Mouse (Mus musculus) splenic B cell, adult 2 months (primary cell): Measurements from ENCODE around the gene Sox4.

Experiments
- DNase-seq: peaks from one replicate; pipeline ENCODE4 v3.0.0-alpha.2; 2011; ENCODE audit warnings: low read depth, low spot score
- H3K27me3 ChIP-seq: 2 replicates; pipeline ENCODE4 v1.6.1; 2012; ENCODE audit warnings: mild to moderate bottlenecking, low read length, moderate library complexity, mixed read lengths; ENCODE audit not compliant: control insufficient read depth, poor library complexity, insufficient read depth, severe bottlenecking
- H3K36me3 ChIP-seq: 2 replicates; pipeline ENCODE4 v1.6.1; 2012; ENCODE audit warnings: mild to moderate bottlenecking, low read length, moderate library complexity, mixed read lengths; ENCODE audit not compliant: control insufficient read depth, poor library complexity, insufficient read depth, severe bottlenecking

The Sox4 gene

DNA sequence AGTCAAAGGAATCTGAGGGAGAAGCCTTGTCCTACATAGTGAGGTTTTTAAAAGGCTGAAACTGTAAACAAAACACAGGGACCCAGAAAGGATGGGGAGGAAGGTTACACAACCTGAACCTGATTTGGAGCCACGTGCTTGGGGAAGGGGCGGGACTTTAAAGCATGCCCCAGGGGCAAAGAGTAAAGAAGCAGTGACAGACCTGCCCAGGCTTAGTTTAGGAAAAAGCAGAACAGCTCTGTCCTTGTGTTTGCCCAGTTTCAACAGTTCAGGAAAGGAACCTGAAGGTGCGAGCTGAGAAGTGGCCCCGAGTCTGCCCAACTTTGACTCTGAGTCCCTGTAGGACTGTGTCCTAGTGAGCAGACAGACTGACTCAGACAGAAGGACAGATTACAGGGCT, 23.1 kb downstream of the Sox4 start:
- no peak for DNase-seq
- H3K36me3 ChIP-seq = no peaks in the 10 kb centered on the region
- H3K27me3 ChIP-seq = no peaks in the 10 kb centered on the region

DNA sequence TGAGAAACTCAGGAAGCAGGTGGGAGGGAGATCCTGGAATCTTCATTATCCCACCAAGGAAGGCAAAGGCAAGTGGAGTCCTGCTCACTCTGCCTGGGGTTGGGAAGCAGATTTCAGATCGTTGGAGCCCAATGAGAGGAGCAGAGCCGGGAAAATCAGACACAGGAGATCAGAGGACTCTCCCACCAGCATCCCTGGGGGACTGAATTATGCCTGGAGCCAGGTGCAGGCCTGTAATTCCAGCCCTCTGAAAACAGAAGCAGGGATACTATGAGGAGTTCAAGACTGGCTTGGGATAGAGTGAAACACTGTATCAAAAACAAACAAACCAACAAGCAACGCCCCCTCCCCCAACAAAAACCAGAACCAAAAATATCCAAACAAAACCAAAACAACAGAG, 23.6 kb downstream of the Sox4 start:
- no peaks in the 10 kb centered on the region for H3K36me3 ChIP-seq
- no peaks in the 10 kb centered on the region for H3K27me3 ChIP-seq
- DNase-seq = no peak

DNA sequence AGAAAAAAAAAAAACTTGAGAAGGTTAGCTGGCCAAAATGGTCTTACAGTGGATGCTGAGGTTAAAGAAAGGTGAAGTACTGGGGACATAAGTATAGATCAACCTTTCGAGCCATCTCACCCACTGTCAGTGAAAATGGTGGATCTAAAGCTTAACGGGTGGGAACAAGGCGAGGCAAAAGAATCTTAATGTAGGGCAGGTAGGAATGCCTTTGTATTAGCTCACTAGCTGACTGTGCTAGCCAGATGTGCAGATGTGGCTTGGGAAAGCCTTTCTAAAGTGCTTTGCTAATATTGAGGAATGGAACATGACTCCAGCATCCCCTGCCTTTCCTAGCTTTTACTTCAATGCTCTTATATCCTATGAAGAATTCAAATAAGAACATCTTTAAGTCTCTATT, 30.4 kb downstream of the Sox4 start:
- DNase-seq = no peak
- no peaks in the 10 kb centered on the region for H3K36me3 ChIP-seq
- no peaks in the 10 kb centered on the region for H3K27me3 ChIP-seq

DNA sequence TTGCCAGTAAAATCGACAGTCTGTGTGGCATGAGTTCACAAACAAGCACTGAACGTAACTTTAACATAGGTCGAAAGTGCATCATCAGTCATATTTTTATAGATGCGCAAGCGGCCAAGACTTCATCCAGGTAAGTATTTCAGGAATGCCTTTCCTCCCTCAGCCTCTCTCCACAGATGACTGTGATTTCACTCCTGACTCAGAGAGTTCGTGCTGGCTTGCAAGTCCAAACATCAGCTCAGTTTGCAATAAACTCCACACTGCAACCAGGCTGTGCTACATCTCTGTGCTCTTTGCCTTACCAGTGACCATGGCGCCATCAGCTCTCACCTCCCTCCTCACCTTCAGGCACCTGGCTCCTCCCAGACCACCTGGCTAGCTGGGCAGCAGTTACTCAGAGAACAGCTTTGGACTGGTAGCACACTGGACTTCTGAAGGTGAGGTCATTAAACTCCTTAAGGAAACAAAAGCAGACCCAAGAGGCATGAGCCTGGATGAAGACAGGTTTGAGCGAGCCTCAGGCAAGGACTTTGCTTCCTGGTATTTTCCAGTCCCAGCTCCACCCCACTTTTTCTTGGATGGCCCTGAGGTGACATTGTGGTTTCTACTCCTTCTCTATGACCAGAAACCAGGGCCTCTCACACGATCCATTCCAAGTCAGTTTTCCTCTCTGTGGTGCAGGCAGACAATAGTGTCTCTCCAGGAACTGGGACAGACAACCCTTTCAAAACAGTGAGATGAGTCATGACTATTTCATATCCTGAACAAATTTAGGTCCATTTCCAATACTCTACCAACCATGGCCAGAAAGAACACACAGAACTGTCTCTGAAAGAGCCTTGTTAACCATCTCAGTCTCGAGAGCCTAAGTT, 35.9 kb downstream of the Sox4 start:
- DNase-seq = no peak
- Histone ChIP-seq H3K27me3 (no peaks in the 10 kb centered on the region), H3K36me3 (no peaks in the 10 kb centered on the region)

DNA sequence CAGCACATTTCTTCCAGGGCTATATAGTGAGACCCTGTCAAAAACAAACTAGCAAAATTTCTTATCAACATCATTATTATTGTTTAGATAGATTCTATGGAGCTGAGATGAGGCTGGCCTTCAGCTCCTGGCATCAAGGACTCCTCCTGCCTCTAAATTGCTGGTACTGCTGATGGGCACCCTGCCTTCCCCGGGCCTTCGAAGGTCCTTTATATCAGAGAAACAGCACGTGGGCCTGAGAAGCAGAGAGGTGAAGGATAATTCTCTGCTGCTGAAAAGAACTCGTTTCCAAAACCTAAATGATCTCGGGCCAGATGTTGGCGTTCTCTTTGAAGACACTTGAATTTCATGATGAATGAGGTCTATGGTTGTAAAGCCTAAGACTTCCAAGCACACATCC, 39.9 kb downstream of the Sox4 start:
- Histone ChIP-seq H3K36me3 (no peaks in the 10 kb centered on the region), H3K27me3 (no peaks in the 10 kb centered on the region)
- DNase-seq = no peak

DNA sequence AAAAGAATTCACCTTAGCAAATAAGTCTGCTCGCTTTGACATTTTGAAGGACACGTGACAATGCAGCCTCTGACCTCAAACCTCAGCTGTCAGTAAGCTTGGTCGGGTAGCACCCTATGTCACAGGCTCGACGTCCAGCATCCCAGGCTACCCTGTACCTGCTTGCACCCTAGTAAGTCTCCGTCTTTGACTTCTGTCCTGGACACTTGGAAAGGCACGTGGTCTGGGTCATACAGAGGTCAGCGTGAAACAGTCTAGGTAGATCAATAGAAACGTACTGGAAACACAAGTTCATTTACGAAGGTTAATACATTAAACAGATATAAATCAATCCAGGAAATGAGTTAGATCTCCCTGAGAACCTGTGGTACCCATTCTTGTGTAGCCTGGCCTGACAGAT, 46.5 kb downstream of the Sox4 start:
- DNase-seq = no peak
- H3K27me3 ChIP-seq = no peaks in the 10 kb centered on the region
- H3K36me3 ChIP-seq = no peaks in the 10 kb centered on the region
